Mouse (Mus musculus) 3T3-L1 (cell line): ENCODE results near the gene Arrdc2.

Source experiments
- DNase-seq: peaks from one replicate; pipeline ENCODE4 v3.0.0-alpha.2; 2015; ENCODE audit warnings: low read depth, low spot score

The Arrdc2 gene

DNA sequence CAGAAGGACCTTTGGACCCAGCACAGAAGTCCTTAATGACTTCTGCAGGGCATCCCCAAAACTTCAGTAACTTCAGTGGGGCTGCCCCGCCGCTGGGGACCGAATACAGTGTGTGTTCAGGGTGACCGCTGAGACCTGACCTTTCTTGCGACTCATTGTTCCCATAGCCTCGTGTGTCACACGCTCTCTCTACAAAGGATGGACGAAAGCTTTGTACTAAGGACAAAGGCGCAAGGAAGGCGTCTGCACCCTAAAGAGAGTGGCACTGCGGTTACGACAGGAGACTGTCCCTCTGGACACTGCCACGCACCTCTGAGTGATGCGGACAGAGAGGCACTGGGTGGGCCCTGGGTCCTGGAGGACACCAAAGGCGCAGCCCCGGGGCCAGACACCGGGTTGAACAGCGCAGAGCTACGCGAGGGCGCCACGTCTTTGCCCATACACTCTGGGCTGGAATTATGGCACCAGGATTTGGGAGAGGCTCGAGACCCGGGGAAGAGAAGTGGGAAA, 25.2 kb upstream of the Arrdc2 start:
- peak; percentile 33 for DNase-seq

DNA sequence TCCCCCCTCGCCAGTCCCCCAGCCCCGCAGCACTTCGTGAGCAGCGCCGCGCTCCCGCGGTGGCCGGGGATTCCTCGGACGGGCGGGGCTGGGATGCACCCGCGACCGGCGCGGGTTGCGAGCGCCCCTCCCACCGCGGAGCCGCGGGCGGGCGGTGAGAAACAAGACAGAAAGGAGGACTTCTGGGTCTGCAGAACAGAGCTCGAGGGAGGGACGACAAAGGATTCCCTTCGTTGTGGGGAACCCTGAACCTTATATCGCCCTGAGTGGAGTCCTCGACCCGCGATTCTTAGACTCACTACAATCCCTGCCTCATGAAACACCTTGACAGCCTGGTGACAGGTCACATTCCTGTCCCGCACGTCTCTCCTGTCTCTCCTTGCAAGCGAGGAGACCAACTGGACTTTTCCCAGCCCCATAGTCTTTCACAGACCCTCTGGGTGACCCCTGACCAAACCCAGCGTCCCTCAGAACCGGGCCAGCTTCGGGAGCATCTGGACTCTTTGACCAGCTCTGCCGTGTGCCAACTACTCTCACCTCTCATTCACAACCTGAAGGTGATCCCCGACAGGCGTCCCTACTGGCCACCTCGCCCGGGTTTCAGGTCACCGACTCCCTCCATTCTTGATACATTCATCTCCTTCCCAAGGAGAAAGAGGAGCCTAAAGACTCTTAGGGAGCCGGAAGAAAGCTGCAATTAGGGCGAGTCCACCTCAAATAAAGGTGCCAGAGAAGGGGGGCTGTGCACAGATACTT, 24.6 kb upstream of the Arrdc2 start:
- no peak for DNase-seq

DNA sequence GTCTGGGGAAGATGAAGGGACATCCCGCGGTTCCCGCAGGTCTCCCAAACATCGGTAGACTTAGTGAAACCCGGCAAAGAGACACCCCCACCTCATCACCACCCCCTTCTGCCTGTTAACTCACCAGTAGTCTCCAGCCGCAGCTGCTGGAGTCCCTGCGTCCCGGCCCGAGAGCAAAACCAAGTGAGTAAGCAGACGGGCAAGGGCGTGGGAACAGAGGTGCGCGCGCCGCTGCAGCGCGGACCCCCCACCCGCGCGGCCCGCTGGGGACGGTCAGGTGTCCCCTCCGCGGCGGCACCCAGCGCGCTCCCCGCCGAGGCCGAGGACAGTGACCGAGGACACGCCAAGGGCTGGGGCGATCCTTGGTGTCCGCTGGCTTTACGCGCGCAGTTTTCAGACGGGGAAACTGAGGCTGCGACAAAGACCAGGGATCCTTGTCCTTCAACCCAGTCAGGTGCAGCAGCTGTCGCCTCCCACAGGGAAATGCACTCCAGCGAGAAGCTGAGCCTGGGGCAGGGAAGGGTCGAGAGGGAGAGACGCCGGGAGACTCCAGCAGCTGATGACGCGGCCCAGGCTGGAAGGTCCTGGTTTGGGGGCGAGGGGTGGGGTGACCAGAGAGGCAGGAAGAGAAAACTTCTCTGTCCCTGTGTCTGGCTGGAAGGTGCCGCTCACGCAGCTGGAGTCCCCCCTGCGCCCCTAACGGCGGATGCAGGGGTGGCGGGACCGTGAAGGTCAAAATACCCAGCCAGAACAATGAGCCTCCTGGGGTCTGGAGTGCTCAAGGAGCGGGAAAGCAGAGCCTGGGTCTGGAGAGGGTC, 23.5 kb upstream of the Arrdc2 start, which contains the start of gene Kcnn1:
Kcnn1 (minus strand) TSS at position 435 of the 818 bp plus-strand sequence.
- no peak for DNase-seq

DNA sequence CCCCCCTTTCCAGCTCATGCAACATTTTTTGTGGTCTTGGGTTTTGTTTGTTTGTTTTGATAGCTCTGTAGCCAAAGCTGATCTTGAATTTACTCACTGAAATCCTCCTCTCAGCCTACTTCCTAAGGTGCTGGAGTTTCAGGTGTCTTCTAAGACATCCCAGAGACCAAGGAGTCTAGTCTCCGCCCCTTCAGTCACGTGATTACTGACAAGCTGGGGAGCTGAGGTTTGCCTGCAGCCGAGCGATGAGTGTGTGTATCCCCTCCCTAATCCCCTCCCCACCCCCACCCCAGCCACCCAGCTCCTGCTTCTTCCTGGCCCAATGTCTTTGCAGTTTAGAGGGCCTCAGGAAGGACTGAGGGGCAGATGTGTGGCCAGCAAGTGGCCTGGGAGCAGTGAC, 18.0 kb upstream of the Arrdc2 start:
- DNase-seq = no peak

DNA sequence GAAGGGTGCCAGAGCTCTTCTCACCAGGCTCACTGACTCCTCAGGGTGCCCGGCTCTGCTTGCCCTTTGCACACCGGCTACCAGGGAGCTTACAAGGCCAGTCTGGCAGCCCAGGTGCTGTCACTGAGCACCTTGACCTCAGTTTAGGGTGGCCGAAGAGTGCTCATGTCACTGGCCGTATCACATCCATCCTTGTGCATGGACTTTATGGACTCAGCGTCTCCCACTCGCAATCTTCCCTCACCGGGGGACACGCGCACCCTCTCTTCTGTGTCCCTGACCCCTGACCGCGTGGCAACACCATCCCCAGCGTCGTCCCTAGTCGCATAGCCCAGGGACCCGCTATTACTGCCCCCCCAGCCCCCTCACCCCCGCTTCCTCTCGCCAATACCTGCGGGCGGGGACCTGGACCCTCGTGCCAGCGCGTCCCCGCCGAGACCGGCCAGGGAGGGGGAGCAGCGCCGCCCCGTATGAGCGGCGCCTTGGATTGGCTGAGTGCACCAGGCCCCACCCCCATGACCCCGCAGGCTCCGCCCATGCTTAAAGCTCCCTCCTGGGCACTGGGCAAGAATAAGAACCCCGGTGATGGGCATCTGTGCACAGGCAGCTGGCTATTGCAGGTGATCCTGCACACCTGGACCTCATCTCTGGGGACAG, 17.1 kb upstream of the Arrdc2 start:
- DNase-seq = no peak

GRCm38 (mm10) chr8:70856028-70856427, 16.5 kb upstream of the Arrdc2 start:
- DNase-seq = no peak

- DNase-seq = no peak
Measured at GRCm38 (mm10) chr8:70853863-70854262, 14.3 kb upstream of the Arrdc2 start.

GRCm38 (mm10) chr8:70852595-70853231, 13.2 kb upstream of the Arrdc2 start:
- DNase-seq = no peak

- no peak for DNase-seq
Measured at GRCm38 (mm10) chr8:70851837-70852236, 12.3 kb upstream of the Arrdc2 start.

DNA sequence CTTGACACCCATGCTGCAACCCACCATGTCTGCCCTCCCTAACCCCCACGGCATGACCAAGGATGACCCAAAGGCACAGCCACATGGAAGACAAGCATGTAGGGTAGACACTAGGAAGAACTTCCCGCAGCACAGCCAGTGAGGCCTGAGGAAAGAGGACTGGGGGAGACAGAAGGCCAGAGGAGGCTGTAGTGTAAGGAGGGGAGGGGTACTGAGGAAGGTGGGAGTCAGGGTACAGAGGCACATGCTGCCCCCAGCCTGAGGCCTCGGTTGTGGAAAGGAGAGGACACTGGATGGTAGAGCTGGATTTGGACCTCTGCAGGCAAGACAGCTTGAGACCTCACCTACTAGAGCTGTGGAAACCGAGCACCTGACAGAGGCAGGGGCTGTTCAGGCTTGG, 11.4 kb upstream of the Arrdc2 start:
- no peak for DNase-seq

GRCm38 (mm10) chr8:70850132-70850845, 10.8 kb upstream of the Arrdc2 start:
- no peak for DNase-seq

GRCm38 (mm10) chr8:70849333-70849990, 9.9 kb upstream of the Arrdc2 start:
- DNase-seq = peak; percentile 25

DNA sequence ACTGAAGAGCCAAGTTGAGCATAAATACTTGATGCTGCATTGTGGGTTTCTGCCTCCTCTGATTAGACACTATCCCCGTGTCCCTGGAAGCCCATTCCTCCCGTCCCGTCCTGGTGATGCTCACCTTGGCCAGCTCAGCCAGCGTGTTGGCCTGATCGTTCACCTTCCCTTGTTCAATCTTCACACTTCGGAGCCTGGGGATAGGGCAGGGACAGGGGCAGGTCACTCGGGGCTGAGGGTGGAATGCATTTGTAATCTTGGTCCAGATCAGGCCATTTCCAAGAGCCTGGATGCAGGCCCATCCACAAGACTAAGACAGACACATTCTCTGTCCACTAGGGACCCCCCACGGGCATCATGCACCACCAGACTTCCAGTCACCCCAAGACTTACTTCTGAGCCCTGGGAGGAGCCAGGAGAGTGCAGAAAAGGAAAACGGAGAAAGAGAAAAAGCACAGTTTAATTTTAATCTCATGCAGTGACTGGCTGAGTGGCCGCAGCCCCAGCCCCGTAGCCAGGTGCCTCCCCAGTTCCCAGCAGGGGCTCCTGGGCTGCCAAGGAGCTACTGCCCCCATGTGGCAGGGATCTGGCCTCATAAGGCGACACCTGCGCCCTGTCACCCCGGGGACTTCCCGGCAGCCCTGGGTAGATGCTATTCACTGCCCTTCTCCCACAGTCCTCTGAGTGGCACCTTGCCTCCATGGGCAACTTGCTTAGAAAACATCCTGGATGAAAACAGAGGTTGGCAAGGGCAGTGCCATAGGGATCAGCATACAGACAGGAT, 7.0 kb upstream of the Arrdc2 start:
- no peak for DNase-seq

DNA sequence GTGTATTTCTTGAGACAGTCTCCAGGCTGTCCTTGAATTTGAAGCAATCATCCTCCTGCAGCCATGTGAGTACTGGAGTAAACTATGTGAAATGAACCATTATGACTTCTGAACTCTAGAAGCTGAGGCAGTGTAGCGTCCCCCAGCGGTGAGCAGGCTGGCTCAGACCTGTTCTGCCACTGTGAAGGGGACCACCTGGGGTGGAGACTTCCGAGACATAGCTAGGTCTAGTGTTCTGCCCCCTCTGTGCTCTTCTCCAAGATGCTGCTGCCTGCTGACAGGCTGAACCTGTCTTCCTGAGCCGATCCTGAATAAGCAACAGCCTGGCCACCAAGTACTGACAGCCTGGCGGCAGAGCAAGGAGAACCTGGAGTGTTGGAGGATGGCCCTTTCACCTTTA, 5.6 kb upstream of the Arrdc2 start:
- DNase-seq = no peak

GRCm38 (mm10) chr8:70844523-70844922, 5.0 kb upstream of the Arrdc2 start:
- DNase-seq = peak; percentile 94

DNA sequence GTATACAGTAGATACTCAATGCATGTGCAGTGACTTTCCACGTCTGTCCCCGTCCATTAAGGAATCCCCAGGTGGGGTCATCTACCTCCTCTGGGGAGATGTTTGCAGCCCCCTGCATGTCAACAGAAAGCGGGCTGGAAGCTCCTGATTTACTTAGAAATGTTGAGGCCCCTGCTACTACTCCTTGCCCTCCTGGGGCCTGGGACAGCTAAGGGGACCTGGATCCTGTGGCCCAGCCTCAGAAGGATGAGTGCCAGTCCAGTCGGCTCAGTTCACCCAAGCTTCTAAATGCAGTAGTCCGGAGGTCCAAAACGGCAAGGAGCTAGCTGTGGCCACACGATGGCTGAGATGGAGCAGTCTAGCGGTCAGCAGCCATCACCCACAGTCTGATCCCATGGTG, 4.4 kb upstream of the Arrdc2 start:
- no peak for DNase-seq

GRCm38 (mm10) chr8:70843214-70843773, 3.8 kb upstream of the Arrdc2 start:
- no peak for DNase-seq

GRCm38 (mm10) chr8:70842484-70842883, 3.0 kb upstream of the Arrdc2 start:
- DNase-seq = no peak
